Mouse (Mus musculus): ENCODE results near the gene Msl3. TPM values are rescaled to one million over a fixed set of nuclear protein-coding genes. Genes with fewer than 3 reads are reported as not detected.
A peak's percentile ranks its signal among the peaks of the same experiment; 100 is the strongest.

Gene Msl3
- polyA plus RNA-seq, 1 experiment from 2014 or later, result 26.5 TPM

GRCm38 (mm10) chrX:168643451-168643850 is 30.2 kb downstream of the Msl3 start:
- Histone ChIP-seq H3K4me2 (replicated peaks) (no peak overlapping the region), H3K9ac (no peak overlapping the region), H3K9me3 (replicated peaks) (no peaks in the 10 kb centered on the region), H3K27ac (no peak overlapping the region), H3K36me3 (no peaks in the 10 kb centered on the region), H3K4me3 (no peak overlapping the region), H3K4me1 (no peaks in the 10 kb centered on the region), H3K27me3 (peaks cover 11% of the 10 kb centered on the region; the same call in 1 of the 2 replicates)
- ATAC-seq (ENCODE audit: low FRiP score), result no peak
- WGBS, result 77% methylated on average over 1 of the region's 1 CpGs

- peak overlapping the region; percentile 25 for H3K4me3 ChIP-seq
- no peaks in the 10 kb centered on the region for H3K9me3 ChIP-seq (replicated peaks)
- WGBS, result 24% methylated on average over 11 of the region's 11 CpGs
- no peaks in the 10 kb centered on the region for H3K4me1 ChIP-seq
- H3K27ac ChIP-seq, result no peak overlapping the region
- H3K27me3 ChIP-seq, result peaks cover 8% of the 10 kb centered on the region; the same call in 1 of the 2 replicates
- ATAC-seq (ENCODE audit: low FRiP score), result no peak
- H3K4me2 ChIP-seq (replicated peaks), result peak overlapping the region; percentile 42
- H3K36me3 ChIP-seq, result no peaks in the 10 kb centered on the region
- no peak overlapping the region for H3K9ac ChIP-seq
Measured at GRCm38 (mm10) chrX:168639556-168640356, 33.9 kb downstream of the Msl3 start.

Other genes starting within 250 kb of the Msl3 start
- 0.46 and 0.54 TPM in 2 replicates for gene Frmpd4, start 96.7 kb downstream of the Msl3 start, polyA plus RNA-seq (2016; fragmentation: Nextera tagmentation; extraction: Ambion mirVana)
- 1.4 and 1.9 TPM in 2 replicates for gene Arhgap6, start 121.2 kb upstream of the Msl3 start, polyA plus RNA-seq (2016; fragmentation: Nextera tagmentation; extraction: Ambion mirVana)

Measured in hindbrain, embryonic 12.5 days (tissue).